16 mouse cellular contexts compared by ENCODE assay signal in the genomic region with DNA sequence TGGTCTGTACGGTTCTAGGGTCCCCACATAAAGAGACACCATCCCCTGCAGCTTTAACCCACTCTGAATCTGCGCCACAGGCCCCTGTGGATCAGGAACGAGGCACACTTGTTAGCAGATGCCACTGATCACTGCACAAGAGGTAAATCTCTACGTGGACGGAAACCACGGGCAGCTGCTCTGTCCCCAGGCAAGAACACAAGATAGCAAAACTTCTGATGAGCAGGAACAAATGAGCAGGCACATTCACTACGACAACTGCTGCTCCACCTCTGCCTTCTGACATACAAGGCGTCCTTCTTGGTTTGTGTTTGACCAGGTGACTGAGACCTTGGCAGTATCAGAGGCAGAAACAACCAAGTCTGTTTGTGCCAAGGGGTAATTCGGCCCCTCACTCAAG.
"Had no signal": no experiment of that assay in that cellular context is flagged by ENCODE, and none has a peak within 500 bp of the region (broad histone marks: within the 10 kb centered on the region; RNA-seq: fewer than 3 reads in every experiment).

No protein-coding gene starts in this region.

- DNase-seq: retina, postnatal 1 day; right cerebral cortex, adult 18-20 months; right cerebral cortex, postnatal 14 days; right cerebral cortex, postnatal 25 days; right cerebral cortex, postnatal 4 days; spleen, adult 18-20 months; thymus, adult 18-20 months; thymus, adult 2 months; thymus, postnatal 14 days; thymus, postnatal 25 days; thymus, postnatal 36 days; thymus, postnatal 4 days had no signal

- H3K4me2 ChIP-seq: neural tube, embryonic 12.5 days; neural tube, embryonic 13.5 days; neural tube, embryonic 15.5 days; stomach, embryonic 15.5 days had no signal

- H3K36me3 ChIP-seq: neural tube, embryonic 13.5 days; neural tube, embryonic 15.5 days had no signal

- H3K4me3 ChIP-seq: neural tube, embryonic 12.5 days; neural tube, embryonic 13.5 days; neural tube, embryonic 15.5 days; stomach, embryonic 15.5 days had no signal

- H3K27me3 ChIP-seq: neural tube, embryonic 12.5 days; neural tube, embryonic 13.5 days; neural tube, embryonic 15.5 days; stomach, embryonic 15.5 days had no signal
